In genomic region chr16:38730921-38731320, GRCm38 (mm10) we compare ENCODE assay signal across 12 mouse cellular contexts. TPM values are rescaled to one million over a fixed set of nuclear protein-coding genes. Genes with fewer than 3 reads are reported as not detected.
DNase-seq lines count a peak whose midpoint lies in the region; ATAC-seq and TF ChIP-seq lines count a peak whose summit lies in the region.
"Had no signal": no experiment of that assay in that cellular context is flagged by ENCODE, and none has a peak within 500 bp of the region (broad histone marks: within the 10 kb centered on the region; RNA-seq: fewer than 3 reads in every experiment).

No protein-coding gene starts in this region.

- no peaks in the 10 kb centered on the region for H3K36me3 ChIP-seq in megakaryocyte, embryonic 14.5 days (replicated peaks; ENCODE audit: low read length)

- peaks cover 19% of the 10 kb centered on the region for H3K27me3 ChIP-seq in megakaryocyte, embryonic 14.5 days (replicated peaks)

- H3K9me3 ChIP-seq in megakaryocyte, embryonic 14.5 days = no peaks in the 10 kb centered on the region

- peak; percentile 41 for DNase-seq in kidney, postnatal 10 days
- no peak for DNase-seq in kidney, adult 8-10 months
- DNase-seq in left cerebral cortex, postnatal 25 days (ENCODE audit: low spot score in 2 of 2) = no peak
- no peak for DNase-seq in left cerebral cortex, adult 2 months (ENCODE audit: extremely low spot score in 1 of 2, low spot score in 2 of 2)
- no peak for DNase-seq in right cerebral cortex, postnatal 14 days
- DNase-seq: midbrain, embryonic 14.5 days; right cerebral cortex, postnatal 4 days had no signal

- ATAC-seq in common myeloid progenitor, adult 5-6 weeks (replicated peaks; ENCODE audit: low read depth, poor library complexity, severe bottlenecking) = peak; percentile 92
- peak; percentile 60 for ATAC-seq in inflammation-experienced regulatory T-cells, adult 6 months
- ATAC-seq: hindbrain, postnatal 0 days had no signal

- TF ChIP-seq CTCF in left cerebral cortex, adult 2 months (IDR thresholded peaks at IDR 0.05) = no peak

- peak overlapping the region; percentile 83 for H3K4me3 ChIP-seq in megakaryocyte, embryonic 14.5 days (replicated peaks)
- H3K4me3 ChIP-seq in left cerebral cortex, adult 2 months = no peak overlapping the region

- peaks cover 22% of the 10 kb centered on the region for H3K4me1 ChIP-seq in megakaryocyte, embryonic 14.5 days

- no peak overlapping the region for H3K27ac ChIP-seq in left cerebral cortex, adult 2 months
- H3K27ac ChIP-seq: hindbrain, postnatal 0 days had no signal

- intact Hi-C loops in left cerebral cortex, postnatal 25 days (cut with DNase I) = loop anchor here (10.0 kb wide), 1 partner anchor 84 kb away; no protein-coding TSS in a partner anchor
- intact Hi-C loops in left cerebral cortex, adult 2 months (cut with DNase I) = loop anchor here (10.0 kb wide), 1 partner anchor 84 kb away; no protein-coding TSS in a partner anchor

RNA-seq across cellular contexts. Expression of gene B4galt4, which starts 11.1 kb away (rescaled TPM):
- 30.0 and 30.8 TPM in 2 replicates for total RNA-seq in common myeloid progenitor, adult 5-6 weeks (2017)
- 10 to 100 TPM in 2 of 3 experiments, 1 to 10 TPM in 1; 7.1 to 14.7 (median 14.3) TPM for polyA plus RNA-seq in inflammation-experienced regulatory T-cells, adult 6 months (2017; shearing (Covaris generic))
- not detected in 2 replicates for polyA plus RNA-seq in megakaryocyte, embryonic 14.5 days (2012; ENCODE audit: insufficient read depth, low replicate concordance)
- total RNA-seq in left cerebral cortex, postnatal 25 days (2021) = 10 to 100 TPM; 21.7 to 22.8 TPM
- 10 to 100 TPM; 21.4 to 23.3 TPM for total RNA-seq in left cerebral cortex, adult 2 months (2021)
- total RNA-seq: MEL had no signal

RNA-seq across cellular contexts. Expression of gene Arhgap31, which starts 17.8 kb away (rescaled TPM):
- 4.0 and 4.5 TPM in 2 replicates for total RNA-seq in common myeloid progenitor, adult 5-6 weeks (2017)
- 10 to 100 TPM; 16.4 to 26.3 (median 23.6) TPM for polyA plus RNA-seq in inflammation-experienced regulatory T-cells, adult 6 months (2017; shearing (Covaris generic))
- polyA plus RNA-seq in megakaryocyte, embryonic 14.5 days (2012; ENCODE audit: insufficient read depth, low replicate concordance) = 0.58 TPM in 1 of 2 replicates, not detected in the other
- total RNA-seq in left cerebral cortex, postnatal 25 days (2021) = 10 to 100 TPM; 18.5 to 19.9 TPM
- 10 to 100 TPM; 19.1 to 20.6 TPM for total RNA-seq in left cerebral cortex, adult 2 months (2021)
